Mouse (Mus musculus) frontal cortex, postnatal 14 days (tissue): ENCODE results near the gene Mvk.

Source experiments
- DNase-seq, 2 experiments: peaks; one replicate each; pipeline ENCODE4 v3.0.0; 2022; ENCODE audit warnings: low spot score in 2 of 2

Mvk gene

DNA sequence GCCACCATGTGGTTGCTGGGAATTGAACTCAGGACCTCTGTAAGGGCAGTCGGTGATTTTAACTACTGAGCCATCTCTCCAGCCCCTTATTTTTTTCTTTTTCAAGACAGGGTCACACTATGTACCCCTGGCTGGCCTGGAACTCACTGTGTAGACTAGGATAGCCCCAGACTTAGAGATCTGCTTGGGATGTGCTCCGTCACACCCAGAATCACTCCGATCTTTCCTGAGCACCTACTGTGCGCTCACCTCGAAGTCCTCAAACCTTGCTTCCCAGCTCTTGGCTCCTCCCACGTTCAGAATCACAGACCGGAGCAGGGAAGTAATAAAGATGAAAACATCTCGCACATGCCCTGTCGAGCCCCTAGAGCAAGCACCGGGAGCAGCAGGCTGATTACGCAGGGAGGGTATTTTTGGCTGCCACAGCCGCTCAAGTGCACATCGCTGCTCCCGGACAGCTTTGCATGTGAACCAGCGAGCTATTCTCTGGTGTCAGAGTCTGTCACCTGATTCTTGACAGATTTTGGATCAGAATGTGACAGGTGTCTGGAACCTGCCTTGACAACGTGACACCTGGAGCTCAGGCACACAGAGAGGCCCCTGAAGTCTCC lies 13.0 kb downstream of the Mvk start:
- DNase-seq, result no peak

- DNase-seq, result peak; percentile 59 to 73
Measured at GRCm38 (mm10) chr5:114461238-114461637, 17.2 kb downstream of the Mvk start.

GRCm38 (mm10) chr5:114462067-114463040 lies 18.3 kb downstream of the Mvk start:
- no peak for DNase-seq

GRCm38 (mm10) chr5:114464561-114464960 lies 20.5 kb downstream of the Mvk start:
- no peak for DNase-seq

- DNase-seq, result no peak
Measured at GRCm38 (mm10) chr5:114465641-114466040, 21.6 kb downstream of the Mvk start.

DNA sequence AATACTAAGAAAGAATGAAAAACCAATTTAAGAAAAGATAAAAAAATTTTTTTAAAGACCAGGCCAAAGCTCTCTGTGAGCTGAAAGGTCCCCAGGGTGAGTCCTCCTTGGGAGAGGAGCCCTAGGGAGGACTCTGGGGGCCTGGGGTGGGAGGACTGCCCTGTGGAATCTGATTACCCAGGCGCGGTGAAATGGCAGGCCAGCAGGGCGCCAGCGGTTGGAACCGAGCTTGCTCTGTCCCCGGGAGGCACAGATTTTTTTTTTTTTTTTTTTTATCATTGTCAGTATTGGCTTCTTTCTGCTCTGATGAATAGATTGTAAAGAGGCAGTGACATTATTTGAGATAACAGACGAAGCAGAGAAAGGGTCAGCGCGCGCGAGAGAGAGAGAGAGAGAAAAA lies 22.9 kb downstream of the Mvk start:
- no peak for DNase-seq

DNA sequence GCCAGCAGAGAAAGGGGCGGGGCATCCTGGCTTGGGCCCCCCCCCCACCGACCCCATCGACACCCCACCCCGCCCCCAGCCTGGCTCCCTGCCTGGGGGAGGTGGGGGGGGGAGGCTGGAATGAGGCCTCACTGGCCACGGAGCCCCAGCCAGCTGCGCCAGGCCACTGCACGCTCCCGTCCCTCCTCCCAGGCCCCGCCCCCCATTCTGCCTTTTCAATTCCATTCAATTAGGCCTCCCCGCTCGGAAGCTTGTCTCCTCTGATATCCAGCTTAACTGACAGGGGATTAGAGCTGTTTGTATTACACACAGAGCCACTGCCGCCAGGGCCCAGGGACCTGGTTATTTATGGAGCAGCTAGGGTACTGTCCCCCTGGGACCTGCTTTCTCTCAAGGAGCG lies 23.4 kb downstream of the Mvk start:
- peak in 1 of 2 experiments; percentile 33 for DNase-seq

- DNase-seq, result no peak
Measured at GRCm38 (mm10) chr5:114468007-114468406, 23.9 kb downstream of the Mvk start.

GRCm38 (mm10) chr5:114470359-114470758 lies 26.3 kb downstream of the Mvk start:
- no peak for DNase-seq

DNA sequence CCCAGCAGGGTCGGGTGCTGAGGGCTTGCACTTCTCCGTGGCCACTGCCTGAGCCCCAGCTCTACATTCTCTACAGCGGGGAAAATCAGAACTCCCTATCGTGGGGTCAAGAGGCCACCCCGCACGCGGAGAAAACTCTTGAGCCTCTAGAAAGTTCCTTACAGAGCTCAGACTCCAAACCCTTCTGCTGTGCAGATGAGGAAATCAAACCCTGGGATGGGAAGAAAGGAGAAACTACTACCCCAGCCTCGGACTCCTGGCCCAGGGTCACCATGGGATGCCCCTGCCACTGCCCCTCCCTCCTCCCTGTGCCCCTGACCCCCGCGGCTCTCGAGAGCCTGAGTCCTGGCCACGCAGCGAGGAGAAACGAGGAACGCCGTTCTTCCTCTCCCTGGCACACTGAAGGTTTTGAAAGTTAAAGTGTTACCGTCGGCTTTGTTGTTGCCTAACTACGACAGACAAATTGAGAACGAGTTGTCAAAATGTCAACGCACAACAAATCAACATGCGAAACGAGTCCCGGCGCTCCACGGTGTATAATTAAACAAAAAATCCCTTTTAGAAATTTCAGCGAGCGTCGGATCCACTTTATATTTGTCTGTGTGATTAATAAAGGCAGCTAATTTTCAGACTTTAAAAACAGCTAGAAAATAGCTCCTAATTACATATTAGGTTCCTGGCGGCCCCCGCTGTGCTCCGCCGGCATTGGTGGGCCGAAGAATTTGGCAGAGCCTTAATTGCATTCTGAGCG lies 30.8 kb downstream of the Mvk start:
- no peak for DNase-seq

- DNase-seq, result no peak
Measured at GRCm38 (mm10) chr5:114478267-114478666, 34.2 kb downstream of the Mvk start.

GRCm38 (mm10) chr5:114482587-114483011 lies 38.5 kb downstream of the Mvk start:
- no peak for DNase-seq

- no peak for DNase-seq
Measured at GRCm38 (mm10) chr5:114485685-114486084, 41.6 kb downstream of the Mvk start.

- DNase-seq, result no peak
Measured at GRCm38 (mm10) chr5:114489570-114489969, 45.5 kb downstream of the Mvk start.

- no peak for DNase-seq
Measured at GRCm38 (mm10) chr5:114490241-114490640, 46.2 kb downstream of the Mvk start.

- no peak for DNase-seq
Measured at GRCm38 (mm10) chr5:114494761-114495160, 50.7 kb downstream of the Mvk start.

GRCm38 (mm10) chr5:114501252-114501651 lies 57.2 kb downstream of the Mvk start:
- DNase-seq, result no peak

DNA sequence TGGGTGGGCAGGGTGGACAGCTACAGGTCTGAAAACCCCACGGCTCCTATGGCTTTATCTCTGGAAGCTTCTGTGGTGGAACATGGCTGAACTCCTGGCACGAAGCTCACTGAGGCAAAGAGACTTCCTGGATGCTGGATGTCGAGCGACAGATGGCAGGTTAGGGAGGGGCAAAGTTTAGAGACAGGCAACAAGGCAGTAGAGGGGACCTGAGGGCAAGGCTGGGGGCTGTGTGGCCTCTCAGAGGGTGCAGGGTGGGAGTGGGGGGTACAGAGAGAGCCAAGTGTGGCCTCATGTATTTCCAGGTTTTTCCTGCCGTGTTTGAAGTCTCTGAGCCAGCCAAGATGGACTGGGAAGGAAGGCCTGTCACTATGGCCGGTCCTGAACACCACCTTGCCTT lies 60.8 kb downstream of the Mvk start:
- DNase-seq, result no peak

DNA sequence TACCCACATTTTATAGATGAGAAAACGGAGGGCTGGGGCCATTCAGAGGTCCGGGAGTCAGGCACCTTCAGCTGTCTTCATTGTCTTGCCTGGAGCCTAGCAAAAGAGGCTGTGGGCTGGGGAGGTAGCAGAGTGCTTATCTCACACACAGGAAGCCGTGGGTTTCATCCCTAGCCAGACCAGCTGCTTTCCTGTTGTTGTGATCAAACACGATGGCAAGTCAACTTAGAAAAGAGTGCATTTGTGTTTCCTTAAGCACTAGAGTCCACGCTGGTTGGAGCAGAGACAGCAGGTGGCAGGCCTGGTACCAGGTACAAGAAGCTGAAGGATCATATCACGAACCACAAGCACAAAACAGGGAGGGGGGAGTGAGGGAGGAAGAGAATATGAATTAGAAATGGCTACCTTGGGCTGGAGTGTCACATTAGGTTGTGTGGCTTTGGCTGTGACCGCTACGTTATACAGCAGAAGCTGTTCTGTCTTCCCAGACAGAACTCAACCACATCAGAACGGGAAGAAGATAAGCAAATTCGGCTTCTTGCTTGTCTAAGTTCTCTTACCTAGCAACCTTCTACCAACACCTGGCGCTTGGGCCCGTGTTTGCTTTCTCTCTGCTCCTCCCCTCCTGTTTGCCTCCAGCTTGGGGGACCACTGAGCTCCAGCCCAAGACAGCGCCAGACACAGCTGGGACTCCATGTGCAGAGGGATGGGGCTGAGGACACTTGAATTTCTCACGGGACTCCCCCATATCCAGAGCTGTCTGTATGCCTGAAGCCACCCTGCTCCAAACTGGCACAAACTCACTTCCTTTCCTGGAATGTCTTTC lies 61.4 kb downstream of the Mvk start:
- DNase-seq, result no peak

DNA sequence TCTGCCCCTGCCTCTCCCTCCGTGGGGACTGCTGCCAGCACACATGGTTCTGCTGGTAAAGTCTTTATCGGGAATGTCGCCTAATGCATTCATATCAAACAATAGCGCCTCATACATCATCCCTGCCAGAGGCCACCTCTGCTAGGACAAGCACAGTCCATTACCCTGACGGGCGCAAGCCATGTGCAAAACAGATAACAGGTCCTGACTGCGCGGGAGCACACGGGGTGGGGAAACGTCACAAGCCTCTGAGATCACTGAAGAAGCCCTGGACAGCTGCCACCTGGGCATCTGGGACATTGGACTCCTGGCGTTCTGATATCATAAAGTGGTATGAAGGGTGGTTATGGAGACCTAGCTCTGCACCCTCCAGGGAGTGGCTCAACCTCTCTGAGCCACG lies 63.3 kb downstream of the Mvk start:
- DNase-seq, result no peak

DNA sequence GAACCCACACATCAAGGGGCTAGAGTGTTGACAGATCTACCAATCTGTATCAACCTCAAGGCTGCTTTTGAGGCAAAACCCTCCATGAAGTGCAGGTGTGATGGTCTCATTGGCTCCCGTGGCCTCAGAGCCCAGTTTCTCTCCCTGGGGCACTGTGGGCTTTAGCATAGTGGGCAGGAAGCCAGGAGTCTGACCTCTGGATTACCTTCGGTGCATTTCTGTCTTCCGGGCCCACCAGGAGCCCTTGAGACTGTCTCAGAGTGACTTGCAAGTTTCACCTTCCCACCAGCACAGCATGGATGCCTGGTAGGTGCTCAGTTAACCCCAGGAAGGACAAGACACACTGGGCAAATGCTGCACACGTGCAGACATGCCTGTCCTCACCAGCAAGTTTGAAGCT lies 63.9 kb downstream of the Mvk start:
- no peak for DNase-seq
